Mouse (Mus musculus) liver, embryonic 11.5 days (tissue): ENCODE data around the gene Dicer1. TPM values are rescaled to one million over a fixed set of nuclear protein-coding genes. Genes with fewer than 3 reads are reported as not detected.

ENCODE experiments used
- ATAC-seq: fragments of 200-750 bp; cut with Nextera tagmentation; replicated peaks from 2 replicates; pipeline ENCODE4 v1.8.0; 2017; ENCODE audit warnings: moderate number of reproducible peaks, mild to moderate bottlenecking, moderate TSS enrichment, moderate library complexity; ENCODE audit not compliant: low FRiP score
- DNase-seq: peaks from one replicate; pipeline ENCODE4 v3.0.0-alpha.2; 2017; ENCODE audit warnings: low spot score
- H3K27ac ChIP-seq: fragments of 300-500 bp; sonication (generic); 2 replicates; pipeline ENCODE4 v1.5.1; 2014; ENCODE audit warnings: mild to moderate bottlenecking, low read depth, low read length, control low read depth
- H3K27me3 ChIP-seq: fragments of 300-500 bp; sonication (generic); replicated peaks from 2 replicates; pipeline ENCODE4 v1.6.1; 2014; ENCODE audit warnings: low read length, mixed read lengths; ENCODE audit not compliant: control insufficient read depth, insufficient read depth
- H3K36me3 ChIP-seq: fragments of 300-500 bp; sonication (generic); 2 replicates; pipeline ENCODE4 v1.6.1; 2014; ENCODE audit warnings: mild to moderate bottlenecking, low read length, moderate library complexity, mixed read lengths; ENCODE audit not compliant: control insufficient read depth, insufficient read depth
- H3K4me1 ChIP-seq: fragments of 300-500 bp; sonication (generic); replicated peaks from 2 replicates; pipeline ENCODE4 v1.6.1; 2014; ENCODE audit warnings: low read length, mixed read lengths; ENCODE audit not compliant: control insufficient read depth, insufficient read depth
- H3K4me2 ChIP-seq: fragments of 300-500 bp; sonication (generic); 2 replicates; pipeline ENCODE4 v1.6.1; 2014; ENCODE audit warnings: mild to moderate bottlenecking, control low read depth, moderate library complexity
- H3K4me3 ChIP-seq: fragments of 300-500 bp; sonication (generic); 2 replicates; pipeline ENCODE4 v1.5.1; 2014; ENCODE audit warnings: low read depth, low read length, control low read depth
- H3K9ac ChIP-seq: fragments of 300-500 bp; sonication (generic); 2 replicates; pipeline ENCODE4 v1.6.1; 2014; ENCODE audit warnings: low read depth, low read length, control low read depth
- H3K9me3 ChIP-seq: fragments of 300-500 bp; sonication (generic); 2 replicates; pipeline ENCODE4 v1.6.1; 2016; ENCODE audit warnings: low read length, inconsistent platforms, mixed read lengths; ENCODE audit not compliant: control insufficient read depth
- WGBS: fragments of 180-500 bp; shearing (Covaris S2); extraction: QIAGEN DNeasy Blood & Tissue Kit; methylation state at CpG from one replicate; pipeline ENCODE4 v1.1.7; 2014; 5-methylcytosine and 5-hydroxymethylcytosine counted together
- polyA plus RNA-seq: library from polyadenylated mRNA; unstranded; fragments of >200 nt; fragmentation: Nextera tagmentation; extraction: Ambion mirVana; gene quantifications from 2 replicates; pipeline ENCODE4 v1.2.1, GENCODE M21; 2014

Gene Dicer1
- polyA plus RNA-seq, 1 experiment from 2014 or later: 15.4 TPM

DNA sequence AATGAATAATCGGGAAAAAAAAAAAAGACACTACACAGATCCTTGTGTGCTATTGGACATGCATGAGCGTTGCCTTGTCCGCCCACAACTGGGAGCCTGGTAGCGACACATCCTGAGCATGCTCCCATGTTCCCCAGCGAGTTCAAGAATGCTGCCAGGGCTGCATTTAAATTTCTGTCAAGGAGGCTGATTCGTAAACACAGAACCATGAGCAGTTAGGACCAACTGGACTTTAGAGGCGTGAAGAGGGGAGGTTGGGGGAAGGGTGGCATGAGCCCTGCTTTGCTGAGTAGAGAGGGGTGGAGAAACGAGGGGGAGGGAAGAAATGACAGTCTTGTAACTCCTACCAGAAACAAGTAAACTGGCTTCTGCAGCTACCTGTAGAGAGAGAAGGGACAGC, 113.6 kb downstream of the Dicer1 start:
- no peaks in the 10 kb centered on the region for H3K36me3 ChIP-seq
- H3K27ac ChIP-seq: no peak overlapping the region
- no peak for ATAC-seq
- no peaks in the 10 kb centered on the region for H3K4me1 ChIP-seq
- no peak for DNase-seq
- H3K4me3 ChIP-seq: no peak overlapping the region
- no peaks in the 10 kb centered on the region for H3K9me3 ChIP-seq
- no peak overlapping the region for H3K9ac ChIP-seq
- H3K27me3 ChIP-seq: peaks cover 32% of the 10 kb centered on the region
- no peak overlapping the region for H3K4me2 ChIP-seq
- WGBS: 35% methylated on average over 8 of the region's 8 CpGs

Other genes starting within 250 kb of the Dicer1 start
- 1.5 and 2.1 TPM in 2 replicates for gene Clmn, start 113.1 kb upstream of the Dicer1 start, polyA plus RNA-seq